In genomic region chr13:23285921-23286720, GRCm38 (mm10) we compare ENCODE assay signal across 8 mouse cellular contexts. TPM values are rescaled to one million over a fixed set of nuclear protein-coding genes. Genes with fewer than 3 reads are reported as not detected.
DNase-seq lines count a peak whose midpoint lies in the region; ATAC-seq and TF ChIP-seq lines count a peak whose summit lies in the region.

No protein-coding gene starts in this region.

- H3K9me3 ChIP-seq in forebrain, embryonic 13.5 days (replicated peaks): no peaks in the 10 kb centered on the region
- no peaks in the 10 kb centered on the region for H3K9me3 ChIP-seq in liver, embryonic 12.5 days (replicated peaks)
- no peaks in the 10 kb centered on the region for H3K9me3 ChIP-seq in stomach, embryonic 16.5 days (replicated peaks; ENCODE audit: control insufficient read depth, low read length)

- no peaks in the 10 kb centered on the region for H3K4me1 ChIP-seq in kidney, adult 2 months (ENCODE audit: control insufficient read depth, insufficient read depth, low read length)
- peaks cover 15% of the 10 kb centered on the region for H3K4me1 ChIP-seq in forebrain, embryonic 13.5 days
- H3K4me1 ChIP-seq in liver, embryonic 12.5 days: peaks cover 7% of the 10 kb centered on the region
- H3K4me1 ChIP-seq in stomach, embryonic 16.5 days (ENCODE audit: control insufficient read depth, insufficient read depth, low read length): no peaks in the 10 kb centered on the region

- no peak overlapping the region for H3K27ac ChIP-seq in kidney, adult 2 months (ENCODE audit: insufficient read depth, low read depth, low read length)
- H3K27ac ChIP-seq in forebrain, embryonic 13.5 days: no peak overlapping the region
- no peak overlapping the region for H3K27ac ChIP-seq in liver, embryonic 12.5 days
- H3K27ac ChIP-seq in stomach, embryonic 16.5 days (ENCODE audit: low read length): no peak overlapping the region

- no peak for TF ChIP-seq POLR2A in kidney, adult 2 months (IDR thresholded peaks at IDR 0.05; ENCODE audit: low read depth, low read length)

- no peak for DNase-seq in kidney, adult 2 months
- DNase-seq in kidney, postnatal 25 days: no peak
- peak; percentile 26 for DNase-seq in MN1 (ENCODE audit: low spot score)
- DNase-seq in gastrocnemius, postnatal 10 days: no peak
- no peak for DNase-seq in cerebellum, adult 11 months

- no peak for TF ChIP-seq CTCF in kidney, adult 2 months (conservative IDR thresholded peaks at IDR 0.05; ENCODE audit: insufficient read depth, insufficient read length, low read depth, low read length)

- ATAC-seq in forebrain, embryonic 13.5 days: peak; percentile 68
- 0 out of 2 replicates have a peak, but pooled peaks have one; percentile 25 for ATAC-seq in liver, embryonic 12.5 days
- no peak for ATAC-seq in stomach, embryonic 16.5 days (ENCODE audit: insufficient read depth, low FRiP score)

- H3K4me2 ChIP-seq in forebrain, embryonic 13.5 days: peak overlapping the region; percentile 78
- peak overlapping the region; percentile 82 for H3K4me2 ChIP-seq in liver, embryonic 12.5 days
- peak overlapping the region; percentile 70 for H3K4me2 ChIP-seq in stomach, embryonic 16.5 days (ENCODE audit: low read depth, low read length)

- no peaks in the 10 kb centered on the region for H3K36me3 ChIP-seq in kidney, adult 2 months (ENCODE audit: control insufficient read depth, insufficient read depth, low read length)
- H3K36me3 ChIP-seq in forebrain, embryonic 13.5 days (ENCODE audit: poor library complexity, severe bottlenecking): no peaks in the 10 kb centered on the region
- H3K36me3 ChIP-seq in liver, embryonic 12.5 days: no peaks in the 10 kb centered on the region
- H3K36me3 ChIP-seq in stomach, embryonic 16.5 days (ENCODE audit: control insufficient read depth, insufficient read depth, low read length): no peaks in the 10 kb centered on the region

- H3K9ac ChIP-seq in forebrain, embryonic 13.5 days: peak overlapping the region; percentile 62
- peak overlapping the region; percentile 19 for H3K9ac ChIP-seq in liver, embryonic 12.5 days
- peak overlapping the region; percentile 12; the same call in 1 of the 2 replicates for H3K9ac ChIP-seq in stomach, embryonic 16.5 days (ENCODE audit: low read length)

- H3K4me3 ChIP-seq in kidney, adult 2 months (ENCODE audit: insufficient read depth, low read depth, low read length): peak overlapping the region; percentile 16; the same call in 1 of the 2 replicates
- H3K4me3 ChIP-seq in forebrain, embryonic 13.5 days: peak overlapping the region; percentile 47
- H3K4me3 ChIP-seq in liver, embryonic 12.5 days: peak overlapping the region; percentile 53
- H3K4me3 ChIP-seq in stomach, embryonic 16.5 days (replicated peaks; ENCODE audit: low read length): peak overlapping the region; percentile 47

- no peaks in the 10 kb centered on the region; the same call in 1 of the 2 replicates for H3K27me3 ChIP-seq in kidney, adult 2 months (replicated peaks; ENCODE audit: control insufficient read depth, insufficient read depth, low read length)
- peaks cover 37% of the 10 kb centered on the region for H3K27me3 ChIP-seq in forebrain, embryonic 13.5 days
- peaks cover 40% of the 10 kb centered on the region for H3K27me3 ChIP-seq in liver, embryonic 12.5 days (replicated peaks)
- H3K27me3 ChIP-seq in stomach, embryonic 16.5 days (ENCODE audit: control insufficient read depth, insufficient read depth, low read length): 0 out of 2 replicates have a peak, but pooled peaks cover 8% of the 10 kb centered on the region

- WGBS in kidney, adult 2 months: 2% methylated on average over 35 of the region's 35 CpGs
- under 1% methylated on average over 35 of the region's 35 CpGs for WGBS in forebrain, embryonic 13.5 days
- WGBS in liver, embryonic 12.5 days (ENCODE audit: insufficient replicate concordance): under 1% methylated on average over 35 of the region's 35 CpGs
- WGBS in stomach, embryonic 16.5 days: under 1% methylated on average over 35 of the region's 35 CpGs

RNA-seq across cellular contexts. Expression of gene Vmn1r223, which starts 39.2 kb away (rescaled TPM):
- not detected in 2 replicates for polyA plus RNA-seq in kidney, adult 2 months (2012; rRNA removed)
- not detected in 2 replicates for polyA plus RNA-seq in forebrain, embryonic 13.5 days (2015; fragmentation: Nextera tagmentation; extraction: Ambion mirVana)
- not detected in 2 replicates for polyA plus RNA-seq in liver, embryonic 12.5 days (2016; fragmentation: Nextera tagmentation; extraction: Ambion mirVana)
- polyA plus RNA-seq in stomach, embryonic 16.5 days (2015; fragmentation: Nextera tagmentation; extraction: Ambion mirVana): not detected in 2 replicates
- total RNA-seq in gastrocnemius, postnatal 10 days (2021): not detected

RNA-seq across cellular contexts. Expression of gene Vmn1r222, which starts 50.4 kb away (rescaled TPM):
- not detected in 2 replicates for polyA plus RNA-seq in kidney, adult 2 months (2012; rRNA removed)
- not detected in 2 replicates for polyA plus RNA-seq in forebrain, embryonic 13.5 days (2015; fragmentation: Nextera tagmentation; extraction: Ambion mirVana)
- polyA plus RNA-seq in liver, embryonic 12.5 days (2016; fragmentation: Nextera tagmentation; extraction: Ambion mirVana): not detected in 2 replicates
- polyA plus RNA-seq in stomach, embryonic 16.5 days (2015; fragmentation: Nextera tagmentation; extraction: Ambion mirVana): not detected in 2 replicates
- total RNA-seq in gastrocnemius, postnatal 10 days (2021): not detected

Comparison
In these comparisons a context has a peak if more than half of its experiments do, and no peak if none do; other contexts are left out.
1. H3K9ac ChIP-seq: peak in every context shown above with its lines; median percentile 62 in forebrain, embryonic 13.5 days; 19 in liver, embryonic 12.5 days; 12 in stomach, embryonic 16.5 days.